Mouse (Mus musculus) embryonic fibroblast, embryonic 13.5 days (primary cell): ENCODE results near the gene Slc16a10.

ENCODE experiments used
- CTCF ChIP-seq: IDR thresholded peaks from 2 replicates; pipeline ENCODE4 v1.5.1; 2011; ENCODE audit warnings: mild to moderate bottlenecking, control low read depth, low read length, moderate library complexity, borderline replicate concordance; ENCODE audit not compliant: insufficient read depth
- POLR2A ChIP-seq: IDR thresholded peaks from 2 replicates; pipeline ENCODE4 v1.6.1; 2011; ENCODE audit warnings: low read depth, mild to moderate bottlenecking, control low read depth, low read length, moderate library complexity

GRCm38 (mm10) chr10:40102986-40103385, 39.1 kb downstream of the Slc16a10 start:
- TF ChIP-seq CTCF: no peak
- no peak for TF ChIP-seq POLR2A
